Mouse (Mus musculus) hindbrain, embryonic 11.5 days (tissue): Measurements from ENCODE around the gene Gm19684. TPM values are rescaled to one million over a fixed set of nuclear protein-coding genes. Genes with fewer than 3 reads are reported as not detected.
"Not testable (repeated sequence)": the region's sequence is repeated elsewhere in the genome, so short reads cannot be mapped to it uniquely, and the experiment has no call there.

Experiments used
- ATAC-seq: fragments of 200-750 bp; cut with Nextera tagmentation; 2 replicates; pipeline ENCODE4 v1.8.0; 2017; ENCODE audit warnings: mild to moderate bottlenecking, moderate TSS enrichment, moderate library complexity; ENCODE audit not compliant: low FRiP score
- DNase-seq: peaks from one replicate; pipeline ENCODE4 v3.0.0-alpha.2; 2015; ENCODE audit warnings: low spot score
- H3K27ac ChIP-seq: fragments of 300-500 bp; sonication (generic); 2 replicates; pipeline ENCODE4 v1.5.1; 2014; ENCODE audit warnings: mild to moderate bottlenecking, low read depth, low read length
- H3K27me3 ChIP-seq: fragments of 300-500 bp; sonication (generic); 2 replicates; pipeline ENCODE4 v1.6.1; 2014; ENCODE audit warnings: mild to moderate bottlenecking, low read length, moderate library complexity, mixed read lengths; ENCODE audit not compliant: control insufficient read depth, insufficient read depth
- H3K36me3 ChIP-seq: fragments of 300-500 bp; sonication (generic); 2 replicates; pipeline ENCODE4 v1.6.1; 2014; ENCODE audit warnings: mild to moderate bottlenecking, low read length, moderate library complexity, mixed read lengths; ENCODE audit not compliant: control insufficient read depth, insufficient read depth
- H3K4me1 ChIP-seq: fragments of 300-500 bp; sonication (generic); replicated peaks from 2 replicates; pipeline ENCODE4 v1.6.1; 2014; ENCODE audit warnings: low read length, mixed read lengths; ENCODE audit not compliant: control insufficient read depth, insufficient read depth
- H3K4me2 ChIP-seq: fragments of 300-500 bp; sonication (generic); replicated peaks from 2 replicates; pipeline ENCODE4 v1.6.1; 2014; ENCODE audit warnings: mild to moderate bottlenecking, low read depth, low read length
- H3K4me3 ChIP-seq: fragments of 300-500 bp; sonication (generic); 2 replicates; pipeline ENCODE4 v1.5.1; 2014; ENCODE audit warnings: low read depth, low read length
- H3K9ac ChIP-seq: fragments of 300-500 bp; sonication (generic); 2 replicates; pipeline ENCODE4 v1.6.1; 2014; ENCODE audit warnings: low read depth, low read length
- H3K9me3 ChIP-seq: fragments of 300-500 bp; sonication (generic); 2 replicates; pipeline ENCODE4 v1.6.1; 2016; ENCODE audit warnings: low read length; ENCODE audit not compliant: control insufficient read depth
- WGBS: fragments of 180-500 bp; shearing (Covaris S2); extraction: QIAGEN DNeasy Blood & Tissue Kit; methylation state at CpG from one replicate; pipeline ENCODE4 v1.1.7; 2014; 5-methylcytosine and 5-hydroxymethylcytosine counted together
- polyA plus RNA-seq: library from polyadenylated mRNA; unstranded; fragments of >200 nt; fragmentation: Nextera tagmentation; extraction: Ambion mirVana; gene quantifications from 2 replicates; pipeline ENCODE4 v1.2.1, GENCODE M21; 2014

Gm19684 gene
- polyA plus RNA-seq, 1 experiment from 2014 or later = not detected

- no peak for DNase-seq
- Histone ChIP-seq H3K4me2 (peak overlapping the region; percentile 28; the same call in 1 of the 2 replicates), H3K9me3 (no peaks in the 10 kb centered on the region), H3K9ac (no peak overlapping the region), H3K4me3 (peak overlapping the region; percentile 18), H3K4me1 (no peaks in the 10 kb centered on the region), H3K27ac (no peak overlapping the region), H3K36me3 (no peaks in the 10 kb centered on the region), H3K27me3 (peaks cover 62% of the 10 kb centered on the region)
- ATAC-seq = no peak
- WGBS = 2% methylated on average over 43 of the region's 51 CpGs
These were observed 46.0 kb downstream of the Gm19684 start for GRCm38 (mm10) chr17:36167306-36168038.

GRCm38 (mm10) chr17:36168039-36168652 is 46.7 kb downstream of the Gm19684 start, which contains the start of gene Gm8909:
Gene Gm8909, minus strand, starts transcription at chr17:36168537.
- DNase-seq (no peak), ATAC-seq (no peak)
- peak within 1 kb of the TSS; percentile 28; the same call in 1 of the 2 replicates for H3K4me2 ChIP-seq
- H3K4me1 ChIP-seq = no peaks in the 10 kb centered on the region
- peak within 1 kb of the TSS; percentile 18 for H3K4me3 ChIP-seq
- WGBS = 2% methylated on average over 61 of the region's 63 CpGs
- H3K9ac ChIP-seq = no peak within 1 kb of the TSS
- H3K36me3 ChIP-seq = no peaks in the 10 kb centered on the region
- H3K27ac ChIP-seq = no peak within 1 kb of the TSS
- peaks cover 57% of the 10 kb centered on the region for H3K27me3 ChIP-seq
- no peaks in the 10 kb centered on the region for H3K9me3 ChIP-seq

GRCm38 (mm10) chr17:36169094-36169493 is 47.6 kb downstream of the Gm19684 start:
- not testable (repeated sequence) for H3K4me2 ChIP-seq, H3K36me3 ChIP-seq, H3K4me1 ChIP-seq, H3K9me3 ChIP-seq, H3K27ac ChIP-seq, DNase-seq, H3K4me3 ChIP-seq, H3K9ac ChIP-seq, ATAC-seq
- H3K27me3 ChIP-seq = peaks cover 49% of the 10 kb centered on the region
- WGBS = no CpG with 5 or more reads among the region's 1 CpGs

- H3K4me2 ChIP-seq = no peak overlapping the region
These were observed 48.3 kb downstream of the Gm19684 start for GRCm38 (mm10) chr17:36169753-36170152.

GRCm38 (mm10) chr17:36170287-36170814 is 48.9 kb downstream of the Gm19684 start:
- Histone ChIP-seq H3K9ac (no peak overlapping the region), H3K27me3 (peaks cover 39% of the 10 kb centered on the region), H3K27ac (no peak overlapping the region), H3K4me2 (no peak overlapping the region), H3K9me3 (no peaks in the 10 kb centered on the region), H3K36me3 (no peaks in the 10 kb centered on the region), H3K4me1 (no peaks in the 10 kb centered on the region), H3K4me3 (no peak overlapping the region)
- ATAC-seq (no peak), DNase-seq (no peak)
- 67% methylated on average over 1 of the region's 1 CpGs for WGBS

More at GRCm38 (mm10) chr17:36169753-36170152, 48.3 kb downstream of the Gm19684 start:
- H3K36me3 ChIP-seq = no peaks in the 10 kb centered on the region
- no peak overlapping the region for H3K27ac ChIP-seq
- DNase-seq (no peak), ATAC-seq (no peak)
- no peaks in the 10 kb centered on the region for H3K4me1 ChIP-seq
- H3K4me3 ChIP-seq = no peak overlapping the region
- no peaks in the 10 kb centered on the region for H3K9me3 ChIP-seq
- H3K27me3 ChIP-seq = peaks cover 45% of the 10 kb centered on the region
- no peak overlapping the region for H3K9ac ChIP-seq

GRCm38 (mm10) chr17:36176132-36176531 is 54.7 kb downstream of the Gm19684 start:
- H3K4me1 ChIP-seq, H3K4me3 ChIP-seq, H3K9me3 ChIP-seq, H3K4me2 ChIP-seq, H3K27me3 ChIP-seq, H3K9ac ChIP-seq, ATAC-seq, H3K36me3 ChIP-seq, H3K27ac ChIP-seq, DNase-seq: not testable (repeated sequence)
- no CpG with 5 or more reads among the region's 2 CpGs for WGBS

GRCm38 (mm10) chr17:36178938-36179337 is 57.5 kb downstream of the Gm19684 start:
- ATAC-seq (0 out of 2 replicates have a peak, but pooled peaks have one; percentile 43), DNase-seq (peak; percentile 55)
- Histone ChIP-seq H3K9ac (0 out of 2 replicates have a peak overlapping the region, but pooled peaks have one; percentile 19), H3K4me2 (peak overlapping the region; percentile 45), H3K4me3 (peak overlapping the region; percentile 28), H3K27me3 (peaks cover 13% of the 10 kb centered on the region; the same call in 1 of the 2 replicates)
- WGBS = 0% methylated on average over 38 of the region's 40 CpGs
- H3K36me3 ChIP-seq, H3K9me3 ChIP-seq, H3K27ac ChIP-seq, H3K4me1 ChIP-seq: not testable (repeated sequence)
